Mouse (Mus musculus) right cerebral cortex, postnatal 25 days (tissue): Measurements from ENCODE around the gene Ifitm1.
"Not testable (repeated sequence)": the region's sequence is repeated elsewhere in the genome, so short reads cannot be mapped to it uniquely, and the experiment has no call there.

Experiments used
- DNase-seq: peaks from one replicate; pipeline ENCODE4 v3.0.0; 2022

The Ifitm1 gene

DNA sequence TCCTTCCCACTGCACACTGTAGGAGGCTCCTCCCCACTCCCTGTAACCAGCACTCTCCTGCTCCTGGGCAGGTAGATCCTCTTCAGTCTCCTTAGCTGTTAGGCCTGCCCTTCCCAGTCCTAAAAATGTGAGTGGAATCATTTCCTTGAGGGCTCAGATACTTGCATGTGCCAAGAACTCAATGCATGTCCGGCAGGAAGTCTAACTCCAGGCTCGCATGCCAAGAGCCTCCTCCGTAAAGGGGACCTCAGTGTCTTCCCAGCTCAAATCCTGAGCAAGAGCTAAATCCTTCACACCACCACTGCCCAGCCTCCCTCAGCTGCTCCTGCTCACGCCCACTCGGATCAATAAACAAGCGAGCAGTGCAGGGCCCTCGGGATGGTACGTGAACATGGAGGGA is 16.0 kb upstream of the Ifitm1 start:
- DNase-seq: no peak

DNA sequence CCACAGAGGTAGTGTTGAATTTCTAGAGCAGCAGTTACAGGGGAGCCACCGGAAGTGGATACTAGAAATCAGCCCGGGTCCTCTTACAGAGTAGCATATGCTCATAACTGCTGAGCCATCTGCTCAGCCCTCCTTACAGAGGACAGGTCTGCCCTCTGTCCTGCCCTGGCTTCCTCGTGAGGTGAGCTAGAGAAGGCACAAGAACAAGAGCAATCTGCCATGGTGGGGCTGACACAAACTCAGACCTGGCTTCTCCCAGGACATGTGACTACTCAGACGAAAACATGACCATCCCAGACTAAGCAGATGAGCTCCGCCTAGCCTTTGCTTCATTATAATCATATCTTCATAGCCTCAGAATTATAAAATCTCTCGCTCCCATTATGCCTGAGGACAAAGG is 15.3 kb upstream of the Ifitm1 start:
- DNase-seq: no peak

GRCm38 (mm10) chr7:140952441-140952840 is 14.6 kb upstream of the Ifitm1 start:
- DNase-seq: no peak

DNA sequence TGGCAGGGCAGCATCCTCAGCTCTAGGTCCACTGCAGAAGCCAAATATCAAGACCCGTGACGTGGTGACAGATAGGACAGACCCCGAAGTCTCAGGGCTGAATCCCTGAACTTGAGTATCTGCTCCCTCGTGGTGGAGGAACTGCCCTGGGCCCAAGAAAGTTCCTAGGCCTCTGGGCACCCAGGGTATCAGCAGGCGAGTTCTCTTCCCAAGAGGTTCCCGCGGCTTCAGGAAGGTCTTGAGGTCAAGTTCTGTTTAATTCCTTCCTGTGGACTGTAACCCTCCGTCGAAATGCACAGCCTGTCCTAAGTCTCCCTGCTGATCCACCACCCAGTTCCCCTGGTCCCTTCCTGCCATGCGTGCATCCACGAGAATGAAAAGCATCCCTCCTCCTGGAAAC is 13.9 kb upstream of the Ifitm1 start:
- DNase-seq: no peak

DNA sequence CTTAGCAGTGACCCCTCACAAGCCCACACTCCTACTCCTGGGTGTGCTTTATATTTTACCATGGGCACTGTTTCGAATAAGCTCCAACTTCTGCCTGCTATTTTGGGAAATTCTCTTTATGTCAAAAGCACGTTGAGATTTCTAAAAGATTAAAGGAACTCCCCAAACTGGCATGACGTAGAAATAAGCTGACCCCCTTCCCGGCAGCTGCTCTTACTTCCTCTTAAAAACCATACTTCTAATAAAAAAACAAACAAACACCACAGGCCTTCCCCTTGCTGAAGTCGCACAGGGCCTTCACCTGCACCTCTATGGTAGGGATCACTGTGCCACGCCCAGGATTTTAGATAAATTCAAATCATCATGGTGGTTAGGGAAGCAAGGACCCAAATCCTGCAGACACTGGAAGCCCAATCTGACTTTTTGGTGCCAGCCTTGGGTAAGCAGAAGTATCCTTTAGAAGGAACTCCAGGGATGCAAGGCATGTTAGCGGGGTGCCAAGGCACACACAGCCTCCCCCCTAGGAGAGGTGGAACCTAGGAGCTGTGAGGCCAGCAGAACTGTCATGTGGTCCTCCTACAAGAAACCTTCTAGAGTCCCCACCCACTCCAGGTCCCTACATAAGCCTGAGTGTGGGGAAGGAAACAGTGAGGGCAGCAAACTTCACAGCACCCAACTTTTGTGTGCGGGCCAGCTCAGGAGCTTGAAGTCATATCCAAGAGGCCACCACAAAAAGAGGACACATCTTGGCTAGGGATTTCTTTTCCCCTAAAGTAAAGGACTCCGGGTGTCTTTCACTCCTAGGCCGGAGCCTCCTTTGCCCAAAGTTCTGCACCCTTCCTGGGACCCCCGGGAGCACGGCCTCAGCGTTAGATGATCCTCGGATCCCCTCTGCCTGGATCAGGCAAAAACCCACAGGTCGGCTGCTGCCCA is 13.0 kb upstream of the Ifitm1 start:
- no peak for DNase-seq

DNA sequence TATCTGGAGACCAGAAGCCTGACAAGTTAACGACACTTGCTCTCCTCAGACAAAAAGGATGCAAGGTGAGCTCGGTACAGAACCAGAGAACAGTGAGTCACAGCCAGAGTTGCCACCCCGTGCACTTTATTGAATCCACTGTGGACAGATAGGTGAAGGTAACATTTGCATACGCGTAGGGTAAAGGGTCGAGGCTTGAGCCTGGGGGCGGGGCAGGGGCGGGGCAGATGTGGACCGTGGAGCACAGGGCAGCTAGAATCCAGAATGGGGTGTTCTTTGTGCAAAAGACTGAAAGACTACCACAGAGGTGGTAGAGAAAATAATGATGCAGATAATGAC is 12.3 kb upstream of the Ifitm1 start:
- no peak for DNase-seq

DNA sequence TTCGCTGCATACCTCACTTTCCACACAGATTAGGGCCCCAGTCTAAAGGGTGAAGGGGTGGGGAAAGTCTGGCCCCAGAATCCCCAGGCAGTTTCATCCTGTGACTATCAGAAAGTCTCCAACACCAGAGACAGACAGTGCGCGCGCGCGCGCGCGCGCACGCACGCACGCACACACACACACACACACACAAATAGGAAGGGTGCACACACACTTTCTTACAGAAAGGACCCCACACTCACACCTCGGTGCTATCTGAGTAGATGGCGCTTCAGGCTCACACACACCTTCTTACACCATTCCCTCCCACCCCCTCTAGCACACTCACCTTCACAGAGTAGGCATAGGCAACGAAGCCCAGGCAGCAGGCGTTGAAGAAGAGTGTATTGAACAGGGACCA is 11.7 kb upstream of the Ifitm1 start:
- no peak for DNase-seq

DNA sequence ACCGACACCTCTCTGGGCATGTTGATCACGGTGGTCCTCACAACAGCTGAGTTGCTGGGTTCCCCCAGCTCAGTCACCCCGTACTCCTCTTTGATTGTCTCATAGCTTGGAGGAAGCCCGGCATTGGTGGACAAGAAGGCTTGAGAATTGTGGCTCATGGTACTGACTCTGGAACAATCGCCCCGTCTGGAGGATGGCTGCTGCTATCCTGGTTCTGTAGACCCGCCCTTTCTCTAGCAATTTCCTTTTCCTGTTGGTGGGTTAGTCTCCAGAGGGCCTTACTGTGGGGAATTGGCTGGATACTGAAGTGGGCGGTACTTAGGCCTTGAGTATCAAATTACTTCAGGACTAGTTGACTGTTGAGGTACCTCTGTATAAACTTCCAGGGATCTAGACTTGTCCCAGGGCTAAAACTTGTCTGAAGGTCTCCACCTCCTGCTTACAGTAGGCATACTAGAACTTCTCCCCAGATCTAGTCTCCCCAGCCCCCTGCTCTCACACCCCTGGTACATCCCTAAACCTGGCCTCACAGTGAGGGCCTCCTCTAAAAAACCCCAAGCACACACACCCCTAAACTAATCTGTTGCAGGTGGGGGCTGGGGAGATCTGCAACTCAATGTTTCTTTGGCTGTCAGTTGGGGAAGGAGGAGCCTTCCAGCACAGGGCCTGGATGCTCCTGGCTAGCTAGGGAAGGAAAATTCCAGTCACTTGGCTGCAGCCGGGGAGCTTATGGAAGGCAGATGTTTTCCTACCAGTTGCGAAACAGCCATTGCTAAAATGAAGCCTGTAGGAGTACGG is 11.1 kb upstream of the Ifitm1 start, which contains the start of the genes Gm45717 and Ifitm2:
TSS of gene Gm45717 (minus strand) at position 180 of the 798 bp plus-strand sequence.
TSS of gene Ifitm2 (minus strand) at position 230 of the 798 bp plus-strand sequence.
- peak; percentile 50 for DNase-seq

GRCm38 (mm10) chr7:140956556-140956869 is 10.5 kb upstream of the Ifitm1 start:
- no peak for DNase-seq

DNA sequence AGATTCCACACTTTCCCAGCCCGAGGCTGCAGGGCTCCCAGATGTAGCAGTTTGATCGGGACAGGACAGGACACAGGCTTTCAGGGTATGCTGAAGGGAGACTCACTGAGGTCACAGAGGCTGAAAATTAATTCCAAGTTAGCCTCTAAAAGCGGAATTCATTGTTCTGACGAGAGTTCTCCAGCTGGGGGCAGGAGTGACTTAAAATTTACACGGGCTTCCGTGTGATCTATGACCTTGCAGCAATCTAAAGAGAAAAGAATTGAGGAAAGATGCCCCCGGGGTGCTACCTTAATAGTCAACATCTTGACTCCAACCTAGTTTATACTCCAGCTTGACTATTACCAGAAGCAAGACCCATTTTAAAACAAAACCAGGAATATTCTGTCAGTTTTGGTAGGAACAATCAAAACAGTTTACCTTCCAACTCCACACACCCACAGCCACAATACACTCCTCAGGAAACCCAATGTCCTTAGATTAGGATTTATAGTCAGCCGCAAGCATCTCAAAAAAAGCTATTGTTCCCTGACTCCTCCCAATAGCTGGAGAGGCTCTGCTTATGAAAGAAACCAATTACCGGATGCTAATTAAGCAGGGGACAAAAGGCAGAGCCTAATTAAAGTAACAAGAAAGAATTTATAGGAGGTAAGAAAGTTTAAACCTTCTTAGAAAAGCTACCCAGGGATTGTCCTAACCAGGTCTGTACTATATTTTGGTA is 7.7 kb upstream of the Ifitm1 start:
- DNase-seq: no peak

DNA sequence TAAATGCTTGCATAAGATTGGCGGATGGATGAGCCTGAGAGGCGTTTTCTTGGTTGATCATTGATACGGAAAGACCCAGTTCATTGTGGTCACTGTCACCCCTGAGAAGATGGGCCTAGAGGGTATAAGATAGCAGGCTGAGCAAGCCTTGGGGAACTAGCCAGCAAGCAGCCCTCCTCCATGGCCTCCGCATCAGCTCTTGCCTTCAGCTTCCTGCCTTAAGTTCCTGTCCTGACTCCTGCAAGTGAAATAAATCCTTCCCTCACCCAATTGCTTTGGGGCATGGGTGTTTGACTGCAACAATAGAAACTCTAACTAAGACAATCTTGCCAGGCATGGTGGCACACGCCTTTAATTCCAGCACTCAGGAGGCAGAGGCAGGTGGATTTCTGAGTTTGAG is 7.0 kb upstream of the Ifitm1 start:
- DNase-seq: no peak

DNA sequence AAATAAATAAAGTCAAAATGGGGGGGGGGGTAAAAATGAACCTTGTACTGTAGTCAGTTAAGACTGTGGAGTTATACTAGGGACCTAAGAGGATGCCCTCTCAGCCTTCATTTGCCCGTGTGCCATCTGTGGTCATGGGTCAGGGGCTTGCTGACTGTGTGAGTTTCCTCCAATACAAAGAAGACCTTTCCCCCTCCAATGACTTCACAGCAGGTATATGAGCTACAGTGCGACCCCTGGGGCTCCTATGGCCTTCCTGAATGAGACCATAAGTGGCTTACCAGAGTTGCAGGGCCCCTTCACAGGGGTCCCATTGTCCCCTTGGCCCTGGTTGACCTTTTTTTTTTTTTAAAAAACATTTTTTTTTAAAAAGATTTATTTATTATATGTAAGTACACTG is 5.6 kb upstream of the Ifitm1 start:
- no peak for DNase-seq

GRCm38 (mm10) chr7:140962733-140963132 is 4.3 kb upstream of the Ifitm1 start:
- no peak for DNase-seq

GRCm38 (mm10) chr7:140967862-140968591 is 1.0 kb downstream of the Ifitm1 start:
- DNase-seq: no peak

- DNase-seq: not testable (repeated sequence)
Observed at GRCm38 (mm10) chr7:140968710-140969109, 1.7 kb downstream of the Ifitm1 start.

DNA sequence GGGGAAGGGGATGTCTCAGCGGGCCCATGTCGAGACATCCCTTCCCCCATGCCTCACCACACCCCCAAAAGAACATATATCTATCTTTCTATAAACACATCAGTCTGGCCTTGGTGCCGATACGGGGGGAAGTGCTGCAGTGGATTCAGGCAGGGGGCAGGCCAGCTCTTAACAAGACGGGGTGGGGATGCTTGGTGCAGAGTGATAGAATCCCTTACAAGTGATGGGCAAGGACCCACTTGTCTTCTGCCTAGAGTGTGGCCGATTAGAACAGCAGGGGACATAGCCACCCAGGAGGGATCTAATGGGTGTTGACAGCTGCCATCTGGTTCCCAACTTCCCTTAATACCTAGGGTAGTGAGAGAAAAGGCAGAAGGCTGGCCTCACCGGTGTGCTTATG is 3.9 kb downstream of the Ifitm1 start:
- DNase-seq: no peak

GRCm38 (mm10) chr7:140971479-140972171 is 4.6 kb downstream of the Ifitm1 start:
- no peak for DNase-seq

- no peak for DNase-seq
Observed at GRCm38 (mm10) chr7:140973396-140974165, 6.6 kb downstream of the Ifitm1 start.

DNA sequence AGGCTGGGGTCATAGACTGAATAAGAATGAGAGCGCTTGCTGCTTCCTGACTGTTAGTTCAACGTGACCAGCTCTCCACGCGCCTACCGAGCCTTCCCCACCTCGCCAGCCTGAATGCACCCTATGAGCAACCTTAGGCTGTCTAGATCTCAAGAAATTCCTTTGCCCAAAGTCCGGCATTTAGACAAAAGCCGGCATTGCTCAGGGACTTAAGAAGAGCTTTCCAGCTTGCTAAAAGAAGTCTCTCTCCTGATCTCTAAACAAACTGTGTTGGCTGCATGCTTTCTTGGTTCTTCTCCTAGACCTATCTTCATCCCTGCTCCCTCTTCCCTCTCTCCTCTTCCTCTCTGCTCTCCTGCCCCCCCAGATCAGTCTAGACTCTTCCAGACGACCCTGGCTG is 7.9 kb downstream of the Ifitm1 start:
- no peak for DNase-seq

- DNase-seq: no peak
Observed at GRCm38 (mm10) chr7:140975465-140975864, 8.4 kb downstream of the Ifitm1 start.

DNA sequence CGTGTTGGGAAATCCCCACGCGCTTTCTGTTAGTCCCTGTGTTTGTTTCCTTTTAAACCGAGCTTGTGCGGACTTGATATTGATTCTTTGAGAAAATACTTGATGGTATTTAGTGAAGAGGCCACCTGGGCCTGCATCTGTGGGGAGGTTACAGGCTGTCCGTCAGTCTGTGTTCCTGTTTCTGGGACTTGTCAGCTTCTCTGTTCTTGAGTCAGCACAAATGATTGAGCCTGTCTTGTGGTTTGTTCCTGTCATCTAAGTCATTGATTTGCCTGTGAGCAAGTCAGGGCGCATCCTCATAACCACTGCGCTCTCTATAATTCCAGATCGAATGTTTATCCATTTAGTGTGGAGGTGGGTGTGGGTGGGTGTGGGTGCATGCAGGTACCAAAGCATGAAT is 9.7 kb downstream of the Ifitm1 start:
- not testable (repeated sequence) for DNase-seq
